Mouse (Mus musculus) intestine, postnatal 0 days (tissue): ENCODE measurements around the gene Grin2a. TPM values are rescaled to one million over a fixed set of nuclear protein-coding genes. Genes with fewer than 3 reads are reported as not detected.

Experiments
- ATAC-seq: fragments of 200-750 bp; cut with Nextera tagmentation; 2 replicates; pipeline ENCODE4 v1.8.0; 2017; ENCODE audit warnings: mild to moderate bottlenecking, moderate TSS enrichment, moderate library complexity
- H3K27ac ChIP-seq: fragments of 300-500 bp; sonication (generic); 2 replicates; pipeline ENCODE4 v1.5.1; 2014; ENCODE audit warnings: mild to moderate bottlenecking, low read depth, low read length, moderate library complexity
- H3K27me3 ChIP-seq: fragments of 300-500 bp; sonication (generic); replicated peaks from 2 replicates; pipeline ENCODE4 v1.6.1; 2014; ENCODE audit warnings: low read length, mixed read lengths; ENCODE audit not compliant: control insufficient read depth, insufficient read depth
- H3K36me3 ChIP-seq: fragments of 300-500 bp; sonication (generic); 2 replicates; pipeline ENCODE4 v1.6.1; 2014; ENCODE audit warnings: mild to moderate bottlenecking, moderate library complexity; ENCODE audit not compliant: control insufficient read depth, insufficient read depth
- H3K4me1 ChIP-seq: fragments of 300-500 bp; sonication (generic); replicated peaks from 2 replicates; pipeline ENCODE4 v1.6.1; 2014; ENCODE audit warnings: antibody characterized with exemption, low read length, mixed read lengths; ENCODE audit not compliant: control insufficient read depth, insufficient read depth
- H3K4me2 ChIP-seq: fragments of 300-500 bp; sonication (generic); replicated peaks from 2 replicates; pipeline ENCODE4 v1.6.1; 2014; ENCODE audit warnings: low read depth, mild to moderate bottlenecking, moderate library complexity
- H3K4me3 ChIP-seq: fragments of 300-500 bp; sonication (generic); 2 replicates; pipeline ENCODE4 v1.5.1; 2014; ENCODE audit warnings: low read depth, low read length
- H3K9ac ChIP-seq: fragments of 300-500 bp; sonication (generic); 2 replicates; pipeline ENCODE4 v1.6.1; 2014; ENCODE audit warnings: mild to moderate bottlenecking, low read depth, low read length
- H3K9me3 ChIP-seq: fragments of 300-500 bp; sonication (generic); 2 replicates; pipeline ENCODE4 v1.6.1; 2016; ENCODE audit warnings: mixed run types; ENCODE audit not compliant: control insufficient read depth
- CTCF ChIP-seq: sonication (generic); IDR thresholded peaks from 2 replicates; pipeline ENCODE4 v1.5.1; 2016; ENCODE audit warnings: low read depth, mild to moderate bottlenecking, control low read depth, antibody characterized with exemption, moderate library complexity
- WGBS: fragments of 180-500 bp; shearing (Covaris S2); extraction: QIAGEN DNeasy Blood & Tissue Kit; methylation state at CpG from one replicate; pipeline ENCODE4 v1.1.7; 2014; 5-methylcytosine and 5-hydroxymethylcytosine counted together
- polyA plus RNA-seq: library from polyadenylated mRNA; unstranded; fragments of >200 nt; fragmentation: Nextera tagmentation; extraction: Ambion mirVana; gene quantifications from 2 replicates; pipeline ENCODE4 v1.2.1, GENCODE M21; 2015

Gene Grin2a
- polyA plus RNA-seq, 1 experiment from 2014 or later = not detected

- Histone ChIP-seq H3K4me1 (no peaks in the 10 kb centered on the region), H3K27ac (no peak overlapping the region), H3K36me3 (no peaks in the 10 kb centered on the region), H3K9ac (no peak overlapping the region), H3K4me3 (no peak overlapping the region), H3K27me3 (no peaks in the 10 kb centered on the region), H3K9me3 (no peaks in the 10 kb centered on the region), H3K4me2 (no peak overlapping the region)
- ATAC-seq = no peak
- no peak for TF ChIP-seq CTCF
- WGBS = 69% methylated on average over 3 of the region's 3 CpGs
Observed at GRCm38 (mm10) chr16:9949250-9949649, 46.1 kb downstream of the Grin2a start.

DNA sequence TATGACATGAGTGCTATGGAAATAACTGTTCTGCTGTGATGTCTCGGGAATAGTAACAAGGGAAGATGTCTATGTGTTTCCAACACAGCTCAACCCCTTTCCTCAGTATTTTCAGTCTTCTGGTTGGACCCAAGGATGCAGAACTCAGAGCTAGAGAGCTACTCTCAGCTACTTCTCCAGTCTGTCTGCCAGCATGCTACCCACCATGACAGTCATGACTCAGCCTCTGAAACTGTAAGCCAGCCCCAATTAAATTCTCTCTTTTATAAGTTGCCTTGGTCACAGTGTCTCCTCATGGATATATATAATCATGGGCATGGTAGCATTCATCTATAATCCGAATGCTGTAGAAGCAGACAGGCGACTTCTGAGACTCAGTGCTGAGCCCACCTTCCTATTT, 47.9 kb downstream of the Grin2a start:
- ATAC-seq = no peak
- H3K9ac ChIP-seq = no peak overlapping the region
- H3K27ac ChIP-seq = no peak overlapping the region
- H3K9me3 ChIP-seq = no peaks in the 10 kb centered on the region
- H3K4me3 ChIP-seq = no peak overlapping the region
- TF ChIP-seq CTCF = no peak
- H3K4me1 ChIP-seq = no peaks in the 10 kb centered on the region
- H3K36me3 ChIP-seq = no peaks in the 10 kb centered on the region
- no peaks in the 10 kb centered on the region for H3K27me3 ChIP-seq
- no peak overlapping the region for H3K4me2 ChIP-seq
- WGBS = 81% methylated on average over 3 of the region's 3 CpGs

DNA sequence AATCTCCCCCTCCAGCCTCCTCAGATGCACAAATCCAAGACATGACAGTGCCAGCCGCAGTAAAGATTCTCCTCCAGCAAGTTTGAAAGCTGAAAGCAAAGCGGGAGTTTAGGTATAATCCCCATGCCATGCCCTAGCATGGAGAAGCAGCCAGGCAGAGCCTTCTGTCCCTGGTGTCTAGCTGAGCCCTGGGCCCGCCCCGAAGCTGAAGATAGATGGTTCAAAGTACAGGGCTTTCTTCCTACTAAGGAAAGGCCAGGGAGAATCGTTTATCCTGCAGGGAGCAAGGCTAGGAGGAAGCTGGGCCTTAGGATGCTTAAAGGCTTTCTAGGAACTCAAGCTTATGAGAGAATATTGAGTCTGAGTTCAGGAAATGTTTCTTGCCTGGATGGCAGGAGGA, 50.5 kb downstream of the Grin2a start:
- TF ChIP-seq CTCF = no peak
- Histone ChIP-seq H3K9me3 (no peaks in the 10 kb centered on the region), H3K4me2 (no peak overlapping the region), H3K9ac (no peak overlapping the region), H3K27ac (no peak overlapping the region), H3K4me3 (no peak overlapping the region), H3K27me3 (no peaks in the 10 kb centered on the region), H3K36me3 (no peaks in the 10 kb centered on the region), H3K4me1 (no peaks in the 10 kb centered on the region)
- 45% methylated on average over 5 of the region's 5 CpGs for WGBS
- ATAC-seq = no peak

DNA sequence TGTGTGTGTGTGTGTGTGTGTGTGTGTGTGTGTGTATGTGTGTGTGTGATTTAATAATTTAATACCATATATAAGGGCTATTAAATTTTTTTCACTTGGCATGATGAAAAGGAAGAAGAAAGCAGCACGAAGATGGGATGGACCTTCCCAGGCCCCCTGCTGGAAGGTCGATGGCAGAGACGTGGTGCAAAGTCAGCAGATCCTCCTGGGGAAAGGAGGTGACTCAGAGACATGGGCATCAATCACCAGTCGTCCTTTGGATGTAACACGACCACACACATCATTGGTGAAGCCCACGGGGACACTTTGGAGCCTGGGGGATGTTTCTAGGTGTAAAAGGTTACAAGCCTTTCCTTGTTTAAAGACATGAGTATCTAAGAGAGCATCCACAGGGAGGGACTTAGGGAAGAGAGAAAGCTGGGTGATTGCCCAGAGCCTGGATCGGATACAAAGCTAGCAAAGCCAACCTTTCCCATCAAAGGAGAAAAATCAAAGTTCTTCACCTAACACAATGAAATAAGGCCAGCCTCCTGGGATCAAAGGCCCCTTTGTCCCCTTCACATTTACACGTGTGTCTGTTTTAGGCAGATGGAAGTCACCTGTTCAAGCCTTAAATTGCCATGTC, 53.9 kb downstream of the Grin2a start:
- H3K4me2 ChIP-seq = no peak overlapping the region
- no peak overlapping the region for H3K4me3 ChIP-seq
- no peaks in the 10 kb centered on the region for H3K9me3 ChIP-seq
- H3K36me3 ChIP-seq = no peaks in the 10 kb centered on the region
- peak; percentile 31; the same call in 1 of the 2 replicates for TF ChIP-seq CTCF
- no peaks in the 10 kb centered on the region for H3K4me1 ChIP-seq
- ATAC-seq = no peak
- H3K27me3 ChIP-seq = no peaks in the 10 kb centered on the region
- 37% methylated on average over 8 of the region's 8 CpGs for WGBS
- H3K27ac ChIP-seq = no peak overlapping the region
- no peak overlapping the region for H3K9ac ChIP-seq

DNA sequence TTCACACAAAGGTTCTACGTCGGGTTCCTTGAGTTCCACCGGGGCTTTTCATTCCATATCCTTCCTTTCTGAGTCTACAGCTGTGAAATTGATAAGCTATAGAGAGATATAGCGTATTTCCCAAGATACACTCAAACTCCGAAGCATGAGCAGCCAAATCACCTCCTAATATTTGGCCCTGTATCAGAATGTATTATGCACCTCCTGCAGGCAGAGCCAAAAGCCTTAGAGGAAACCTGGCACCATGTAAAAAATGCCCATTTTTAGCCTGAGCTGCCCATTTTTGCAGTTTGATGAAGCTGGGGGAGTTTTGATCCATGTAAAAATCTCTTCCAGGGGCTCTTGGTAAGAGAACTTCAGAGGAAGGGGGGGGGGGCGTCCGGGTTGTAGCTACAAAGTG, 54.6 kb downstream of the Grin2a start:
- Histone ChIP-seq H3K4me2 (no peak overlapping the region), H3K27ac (no peak overlapping the region), H3K4me3 (no peak overlapping the region), H3K36me3 (no peaks in the 10 kb centered on the region), H3K27me3 (no peaks in the 10 kb centered on the region), H3K4me1 (no peaks in the 10 kb centered on the region), H3K9ac (no peak overlapping the region), H3K9me3 (no peaks in the 10 kb centered on the region)
- WGBS = 83% methylated on average over 7 of the region's 7 CpGs
- no peak for ATAC-seq
- TF ChIP-seq CTCF = no peak

GRCm38 (mm10) chr16:9910672-9911071, 84.7 kb downstream of the Grin2a start:
- ATAC-seq = no peak
- TF ChIP-seq CTCF = no peak
- Histone ChIP-seq H3K4me1 (no peaks in the 10 kb centered on the region), H3K4me3 (no peak overlapping the region), H3K9ac (no peak overlapping the region), H3K27me3 (no peaks in the 10 kb centered on the region), H3K27ac (no peak overlapping the region), H3K36me3 (no peaks in the 10 kb centered on the region), H3K9me3 (no peaks in the 10 kb centered on the region), H3K4me2 (no peak overlapping the region)
- 80% methylated on average over 3 of the region's 3 CpGs for WGBS

DNA sequence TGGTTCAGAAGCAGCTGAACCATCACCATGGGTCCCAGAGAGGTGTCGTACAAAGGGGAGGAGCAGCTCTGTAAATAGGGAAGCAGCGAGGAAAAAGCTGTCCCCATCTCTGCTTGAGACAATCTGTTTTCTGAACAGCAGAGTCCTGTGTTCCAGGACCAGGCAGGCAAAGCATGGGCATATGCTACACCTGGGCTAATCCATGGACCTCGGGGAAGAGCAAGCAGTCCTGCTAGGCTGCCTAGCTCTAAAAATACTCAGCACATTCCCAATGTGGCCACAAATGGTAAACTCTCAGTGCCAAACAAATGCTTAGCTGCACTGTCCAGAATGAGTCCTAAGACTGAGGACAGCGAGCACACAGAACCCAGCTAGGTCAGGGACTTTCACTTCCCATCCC, 86.1 kb downstream of the Grin2a start:
- Histone ChIP-seq H3K27ac (no peak overlapping the region), H3K4me2 (no peak overlapping the region), H3K36me3 (no peaks in the 10 kb centered on the region), H3K9me3 (no peaks in the 10 kb centered on the region), H3K9ac (no peak overlapping the region), H3K27me3 (no peaks in the 10 kb centered on the region), H3K4me3 (no peak overlapping the region), H3K4me1 (no peaks in the 10 kb centered on the region)
- 76% methylated on average over 4 of the region's 4 CpGs for WGBS
- TF ChIP-seq CTCF = no peak
- ATAC-seq = no peak
